Mouse (Mus musculus) CD4-positive helper T cell, adult 2 months (primary cell): ENCODE results near the gene Gstm2.
"Not testable (repeated sequence)": the region's sequence is repeated elsewhere in the genome, so short reads cannot be mapped to it uniquely, and the experiment has no call there.

Source experiments
- DNase-seq: peaks from one replicate; pipeline ENCODE4 v3.0.0-alpha.2; 2012; ENCODE audit warnings: low read depth, missing footprints, low spot score

The Gstm2 gene

DNA sequence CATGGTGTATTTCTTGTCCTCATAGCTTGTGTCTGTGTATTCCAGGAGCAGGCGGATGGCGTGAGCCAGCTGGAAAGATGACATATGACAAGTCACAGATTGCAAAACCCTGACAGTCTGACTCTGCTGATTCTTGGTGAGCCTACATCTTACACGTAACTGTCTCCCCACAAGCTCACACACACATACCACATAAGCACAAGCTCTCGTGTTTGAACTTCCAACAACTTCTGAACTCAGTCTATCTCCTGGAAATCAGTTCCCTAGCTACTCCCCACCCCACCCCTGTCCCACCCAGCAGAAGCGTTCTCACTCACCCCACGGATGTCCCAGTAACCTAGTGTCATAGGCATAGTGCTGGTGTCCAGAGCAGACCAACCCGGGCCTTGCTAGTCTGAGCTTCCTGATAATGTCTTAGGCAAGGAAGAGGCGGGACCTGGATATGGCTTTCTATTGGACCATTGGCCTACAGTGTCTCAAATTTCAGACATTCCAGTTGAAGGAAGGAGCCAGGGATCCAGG, at the start of gene Gstm2:
TSS of gene Gstm2 (minus strand) at position 413 of the 522 bp plus-strand sequence.
- no peak for DNase-seq

DNA sequence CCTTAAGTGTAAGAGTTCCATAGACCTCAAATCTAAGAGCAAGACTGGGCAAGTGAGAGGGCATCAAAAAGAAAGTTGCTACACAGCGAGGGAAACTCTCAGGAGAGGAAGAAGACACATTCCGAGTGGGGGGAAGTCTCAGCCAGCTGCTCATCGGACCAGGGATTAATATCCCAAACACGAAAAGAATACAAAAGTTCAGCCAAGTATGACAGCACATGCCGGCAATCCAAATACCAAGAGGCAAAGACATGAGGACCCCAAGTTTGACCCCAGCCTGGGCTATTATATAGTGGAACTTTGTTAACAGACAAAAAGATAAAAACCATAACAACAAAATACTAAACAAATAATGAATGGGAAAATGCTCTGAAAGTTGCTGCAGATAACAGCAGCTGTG, 46.9 kb upstream of the Gstm2 start:
- DNase-seq = no peak

DNA sequence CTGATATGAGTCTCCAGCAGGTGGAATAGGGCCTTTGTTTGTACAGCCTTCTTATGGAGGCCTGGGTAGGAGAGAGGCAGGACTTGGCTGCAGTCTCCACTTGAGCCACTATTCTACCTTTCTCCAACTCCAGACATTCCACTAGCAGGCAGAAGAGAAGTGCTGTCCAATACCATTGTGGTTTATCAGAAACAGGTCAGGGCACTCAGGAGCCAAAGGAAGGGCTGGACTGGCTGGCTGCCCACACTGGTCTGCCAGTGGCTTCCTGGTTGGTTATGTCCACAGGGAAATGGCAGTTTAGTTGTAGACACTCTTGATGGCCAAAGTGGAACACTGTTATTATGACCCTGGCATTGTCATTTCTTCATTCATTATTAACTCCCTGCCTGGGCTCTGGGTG, 45.9 kb upstream of the Gstm2 start:
- no peak for DNase-seq

DNA sequence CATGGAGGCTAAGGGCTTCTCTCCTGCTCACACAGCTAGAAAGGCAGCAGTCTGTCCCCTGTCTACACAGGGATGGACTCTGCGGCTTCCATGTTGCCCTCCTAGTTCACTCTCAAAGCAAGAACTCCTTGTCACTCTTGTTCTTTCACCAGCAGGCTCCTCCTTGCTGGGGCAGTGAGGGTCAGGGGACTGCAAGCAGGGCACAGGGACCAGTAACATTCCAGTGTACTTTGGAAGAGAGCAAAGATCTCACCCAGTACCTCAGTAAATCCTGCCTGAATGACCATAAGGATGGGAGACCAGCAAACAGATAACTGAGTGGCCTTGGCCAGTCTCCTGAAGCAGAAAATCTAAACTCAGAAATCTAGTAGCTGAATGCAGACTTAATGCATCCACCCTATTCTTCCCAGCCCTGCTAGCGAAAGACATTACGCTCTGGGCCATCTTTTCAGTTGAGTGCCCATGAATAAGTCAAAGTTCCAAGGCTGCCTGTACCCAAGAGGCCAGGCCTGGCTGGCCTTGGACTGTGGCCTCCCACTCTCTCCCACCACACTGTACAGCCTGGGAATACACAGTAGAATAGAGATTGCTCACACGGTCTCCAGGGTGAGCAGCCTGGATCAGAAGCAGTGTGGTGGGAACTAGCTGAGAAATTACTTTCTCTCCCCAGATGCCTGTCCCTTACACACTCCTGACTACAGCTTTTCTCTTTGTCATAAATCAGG, 42.5 kb upstream of the Gstm2 start:
- DNase-seq = no peak

DNA sequence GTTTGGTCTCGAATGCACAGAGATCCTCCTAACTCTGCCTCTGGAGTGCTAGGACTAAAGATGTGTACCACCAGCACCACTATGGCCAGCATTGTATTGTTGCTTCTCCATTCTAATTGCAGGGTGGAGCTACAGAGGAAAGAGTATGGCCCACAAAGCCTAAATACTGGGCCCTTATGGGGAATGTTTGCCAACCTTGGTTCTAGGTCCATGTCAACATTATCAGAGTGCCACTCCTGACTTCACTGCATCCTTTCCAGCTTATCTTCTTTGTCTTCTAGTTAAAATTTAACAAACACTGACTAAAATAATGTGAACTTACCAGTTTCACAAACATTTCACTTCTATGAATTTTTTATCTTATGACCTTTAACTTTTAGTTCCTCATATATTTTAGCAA, 40.3 kb upstream of the Gstm2 start:
- DNase-seq = no peak

DNA sequence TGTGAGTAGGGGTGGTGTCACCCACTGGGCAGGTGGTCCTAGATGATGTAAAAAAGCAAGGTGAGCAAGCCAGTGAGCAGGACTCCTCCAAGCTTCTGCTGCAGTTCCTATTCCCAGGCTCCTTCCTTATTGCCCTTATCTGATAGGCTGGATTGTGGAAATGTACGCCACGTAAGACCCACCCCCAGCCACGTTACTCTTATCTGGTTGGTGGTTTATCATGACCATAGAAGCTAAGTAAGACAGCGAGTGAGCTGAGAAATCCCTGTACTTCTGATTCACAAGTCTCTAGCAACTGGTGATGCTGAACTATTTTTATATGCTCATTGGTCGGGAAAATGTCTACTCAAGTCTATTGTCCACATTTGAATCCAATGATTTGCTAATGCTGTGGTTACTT, 39.8 kb upstream of the Gstm2 start:
- DNase-seq = no peak

DNA sequence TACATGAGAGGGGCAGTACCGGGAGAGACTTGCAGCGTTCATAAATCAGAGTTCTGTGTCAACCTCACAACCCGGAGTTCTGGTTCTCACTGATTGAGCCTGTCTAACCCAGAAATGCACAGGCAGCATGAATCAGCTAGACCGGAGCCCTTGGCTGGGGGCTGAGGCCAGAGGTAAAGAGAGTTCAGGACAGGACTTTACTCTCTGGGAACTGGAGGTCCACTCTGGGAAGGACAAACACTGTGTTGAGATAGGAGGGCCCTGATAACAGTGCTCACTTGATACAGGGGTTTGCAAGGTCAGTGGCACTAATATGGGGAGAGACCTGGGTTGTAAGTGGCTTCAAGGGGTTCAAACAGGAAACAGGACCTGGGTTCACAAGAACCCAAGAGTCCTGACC, 39.1 kb upstream of the Gstm2 start:
- DNase-seq = no peak

DNA sequence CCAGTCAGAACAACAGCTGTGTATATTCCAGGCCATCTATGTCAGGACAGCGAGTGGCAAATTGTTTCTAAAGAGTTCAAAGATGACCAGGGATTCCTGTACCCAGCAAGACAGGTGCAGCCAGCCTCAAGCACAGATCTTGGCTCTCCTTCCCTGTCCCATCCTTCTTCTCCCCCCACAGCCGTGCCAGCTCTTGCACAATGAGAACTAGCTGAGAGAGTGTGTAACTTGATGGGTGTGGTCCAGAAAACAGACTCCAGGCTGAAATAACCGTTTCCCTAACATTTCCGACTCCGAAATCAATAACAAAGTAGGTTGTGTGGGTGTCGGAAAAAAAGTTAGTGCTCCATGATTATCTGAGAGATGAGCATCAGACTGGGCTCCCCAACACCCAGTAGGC, 36.4 kb upstream of the Gstm2 start:
- DNase-seq = no peak

DNA sequence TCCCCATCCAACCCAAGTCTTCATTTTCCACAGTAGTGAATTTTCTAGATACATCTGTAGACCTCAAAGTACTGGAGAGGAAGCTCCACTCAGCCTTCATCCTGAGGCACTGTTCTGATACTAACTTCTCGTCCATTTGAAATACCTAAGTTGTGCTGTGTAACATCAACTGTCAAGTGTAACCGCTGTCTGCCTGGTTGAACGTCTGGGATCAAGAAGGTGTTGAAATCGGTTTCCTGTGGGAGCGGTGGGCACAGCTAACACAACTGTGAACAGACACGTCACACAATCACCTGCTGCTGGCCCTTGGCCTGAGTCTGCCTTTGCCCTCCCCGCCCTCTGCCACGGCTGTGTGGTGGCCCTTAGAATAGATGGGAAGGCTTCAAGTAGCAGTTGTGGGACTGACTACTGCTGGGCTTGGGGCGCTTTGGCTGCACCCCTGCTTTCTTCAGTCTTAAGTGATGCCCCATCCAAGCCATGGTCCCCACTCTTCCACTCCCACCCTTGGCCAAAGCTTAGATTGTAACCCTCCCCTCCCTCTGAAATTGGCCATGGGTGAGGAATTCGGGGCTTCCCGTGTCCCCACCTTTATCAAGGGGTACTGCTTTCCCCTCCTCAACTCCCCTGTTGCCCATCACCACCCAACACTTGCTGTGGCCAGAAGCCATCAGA, 34.2 kb upstream of the Gstm2 start:
- DNase-seq = not testable (repeated sequence)

DNA sequence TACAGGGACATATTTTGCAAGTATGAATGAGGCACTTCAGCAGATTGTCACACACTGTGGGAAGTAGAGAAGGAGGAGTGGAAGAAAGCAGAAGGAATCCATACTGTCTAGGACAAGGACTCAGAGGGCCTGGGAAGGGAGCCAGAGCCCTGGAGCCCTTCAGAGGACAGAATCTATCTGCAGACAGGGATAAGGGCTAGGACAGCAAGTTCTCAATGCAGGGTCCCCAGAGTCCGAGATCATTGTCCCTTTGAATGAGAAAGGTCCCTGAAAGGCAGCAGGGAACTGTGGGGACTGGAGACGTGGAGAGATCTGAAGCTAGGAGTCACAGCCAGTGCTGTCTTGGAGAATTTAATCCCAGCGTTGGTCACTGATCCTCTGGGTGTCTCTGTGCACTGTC, 33.0 kb upstream of the Gstm2 start:
- DNase-seq = not testable (repeated sequence)

DNA sequence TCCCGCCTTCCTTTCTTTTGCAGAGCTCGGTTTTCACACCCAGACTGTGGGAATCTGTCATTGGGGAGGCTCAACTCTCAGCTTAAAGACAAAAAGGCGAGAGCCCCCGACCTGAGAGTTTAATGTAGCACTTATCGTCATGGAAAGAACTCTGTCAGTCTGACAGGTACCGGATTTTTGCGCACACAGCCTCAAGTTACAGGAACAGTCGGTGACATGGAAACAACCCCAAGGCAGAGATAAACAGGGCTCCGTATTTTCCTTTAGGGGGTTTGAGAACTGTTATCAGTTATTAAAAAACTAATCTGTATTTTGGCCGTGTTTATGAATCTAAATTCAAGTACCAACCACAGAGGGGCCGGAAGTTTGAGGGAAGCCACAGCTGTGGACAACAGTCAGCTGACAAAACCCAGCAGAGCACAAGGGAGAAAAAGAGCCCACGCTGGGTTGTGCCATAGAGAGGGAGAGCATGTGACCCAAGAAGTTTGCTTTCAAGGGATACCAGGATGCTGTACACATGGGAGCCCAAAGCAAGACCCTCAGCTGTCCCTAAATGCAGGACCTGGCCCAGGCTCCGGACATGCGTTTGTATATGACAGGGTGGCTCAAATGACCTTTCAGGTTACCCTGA, 32.1 kb upstream of the Gstm2 start:
- peak; percentile 61 for DNase-seq

DNA sequence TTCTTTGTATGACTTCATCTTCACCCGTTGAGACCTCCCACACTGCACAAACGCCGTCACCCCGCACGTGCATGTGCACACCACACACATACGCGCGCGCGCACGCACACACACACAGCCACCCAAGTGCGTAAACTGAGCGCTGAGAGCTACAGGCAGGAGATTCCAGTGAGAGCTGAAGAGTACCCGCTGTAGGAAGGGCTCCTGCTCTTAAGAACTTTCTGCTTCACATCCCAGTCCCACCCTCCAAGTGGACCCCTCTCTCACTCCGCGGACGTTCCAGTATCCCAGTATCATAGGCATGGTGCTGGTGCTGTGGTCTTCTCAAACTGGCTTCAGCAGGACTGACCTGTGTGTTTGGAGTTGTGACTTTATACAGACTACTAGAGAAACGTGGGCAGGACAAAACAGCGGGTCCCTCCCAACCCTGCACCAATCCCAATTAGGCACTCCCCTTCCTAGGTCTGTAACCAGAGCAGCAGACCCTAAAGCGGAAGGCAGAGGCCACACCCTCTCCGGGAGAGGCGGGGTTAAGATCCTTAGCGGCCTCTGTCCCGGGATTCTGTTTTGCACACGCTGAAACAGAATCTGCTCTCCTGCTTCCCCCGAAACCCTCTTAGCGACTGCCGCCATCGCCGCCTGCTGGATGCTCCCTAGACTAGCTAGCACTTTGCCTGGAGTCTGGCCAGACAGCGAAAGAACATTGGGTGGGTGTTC, 31.4 kb upstream of the Gstm2 start, which contains the start of gene Gstm1:
TSS of gene Gstm1 (minus strand) at position 501 of the 717 bp plus-strand sequence.
- DNase-seq = peak; percentile 64

DNA sequence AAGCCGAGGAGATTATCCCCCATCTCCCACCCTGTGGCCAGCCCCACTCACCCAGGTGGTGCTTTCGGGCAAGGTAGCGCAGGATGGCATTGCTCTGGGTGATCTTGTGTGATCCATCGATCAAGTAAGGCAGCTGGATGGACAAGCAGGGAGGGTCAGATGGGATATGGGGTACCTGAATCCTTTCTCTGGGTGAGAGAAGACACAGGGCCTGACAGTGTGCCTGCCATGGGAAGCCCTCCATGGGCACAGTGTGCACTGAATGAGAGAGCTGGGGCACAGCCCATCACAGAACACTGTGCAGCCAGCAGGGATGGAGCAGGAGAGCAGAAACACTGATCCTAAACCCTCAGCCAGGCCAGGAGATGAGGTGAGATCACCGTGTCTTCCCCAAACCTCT, 30.2 kb upstream of the Gstm2 start:
- DNase-seq = not testable (repeated sequence)

DNA sequence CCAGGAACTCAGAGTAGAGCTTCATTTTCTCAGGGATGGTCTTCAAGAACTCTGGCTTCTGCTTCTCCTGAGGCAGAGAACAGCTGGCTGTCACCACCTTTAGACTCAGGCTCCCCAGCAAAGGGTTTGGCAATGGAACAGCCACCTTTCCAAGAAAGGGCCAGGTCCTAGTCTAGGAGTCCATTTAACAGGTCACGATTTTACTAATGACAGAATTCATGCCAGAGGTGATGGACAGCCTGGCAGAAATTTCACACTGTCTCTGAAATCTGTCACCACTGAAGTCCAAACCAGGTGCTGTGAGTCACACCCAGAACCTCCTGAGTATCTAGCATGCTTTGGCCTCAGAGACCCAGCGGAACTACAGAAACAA, 28.7 kb upstream of the Gstm2 start:
- no peak for DNase-seq

DNA sequence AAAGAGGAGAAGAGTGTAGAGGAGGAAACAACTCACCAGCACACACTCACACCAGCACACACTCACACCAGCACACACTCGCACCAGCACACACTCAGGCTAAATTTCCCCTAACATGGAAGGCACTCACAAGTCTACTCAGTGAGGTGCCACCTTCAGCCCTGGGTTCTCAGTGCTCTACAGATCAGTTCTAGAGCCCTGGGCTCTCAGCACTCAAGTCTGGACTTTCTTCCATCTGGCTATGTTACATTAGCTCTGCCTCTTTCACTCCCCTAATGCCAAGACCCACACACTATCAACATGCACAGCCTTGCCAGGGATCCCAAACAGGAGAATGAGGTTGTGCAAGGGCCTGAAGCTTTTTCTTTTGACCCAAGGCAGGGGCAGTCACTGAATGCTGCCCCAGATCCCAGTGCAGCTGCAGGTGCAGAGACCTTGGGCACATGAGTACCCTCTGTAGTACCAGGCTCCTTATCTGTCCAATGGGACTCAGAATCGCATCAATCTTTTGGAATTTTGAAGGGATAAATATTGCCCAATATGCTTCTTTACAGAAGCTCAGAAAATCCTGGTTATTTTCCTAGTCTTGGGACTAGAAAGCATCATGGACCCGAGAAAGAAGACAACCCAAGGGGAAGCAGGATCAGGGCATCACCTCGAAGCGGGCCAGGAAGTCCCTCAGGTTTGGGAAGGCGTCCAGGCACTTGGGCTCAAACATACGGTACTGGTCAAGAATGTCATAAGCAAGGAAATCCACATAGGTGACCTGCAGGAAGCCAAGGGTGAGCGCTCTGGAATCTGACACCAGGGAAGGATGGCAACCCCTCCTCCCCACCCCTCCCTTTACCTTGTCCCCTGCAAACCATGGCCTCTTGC, 28.1 kb upstream of the Gstm2 start:
- no peak for DNase-seq

DNA sequence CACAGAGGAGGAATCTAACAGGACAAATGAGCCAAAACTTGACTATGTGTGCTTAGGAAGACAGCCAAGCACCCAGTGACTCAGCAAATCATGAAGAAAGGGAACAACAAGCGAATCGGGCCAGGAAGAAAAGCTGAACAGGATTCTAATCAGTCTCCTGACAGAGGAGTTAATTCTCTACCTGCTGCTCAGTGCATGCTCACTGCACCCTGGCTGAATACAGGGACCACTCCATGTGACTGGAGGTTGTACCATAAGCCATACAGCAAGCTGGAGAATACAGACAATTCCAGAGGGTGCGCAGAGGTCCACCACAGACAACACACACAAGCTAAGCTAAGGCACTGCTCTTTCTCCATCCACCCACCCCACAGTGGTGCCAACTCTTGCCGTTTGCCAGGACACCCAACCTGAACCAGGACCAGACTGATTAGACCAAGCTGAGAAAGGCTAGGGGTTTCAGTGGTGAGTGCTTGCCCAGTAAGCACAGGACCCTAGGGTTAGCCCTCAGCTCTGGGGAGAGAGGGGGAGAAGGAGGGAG, 27.1 kb upstream of the Gstm2 start:
- no peak for DNase-seq

DNA sequence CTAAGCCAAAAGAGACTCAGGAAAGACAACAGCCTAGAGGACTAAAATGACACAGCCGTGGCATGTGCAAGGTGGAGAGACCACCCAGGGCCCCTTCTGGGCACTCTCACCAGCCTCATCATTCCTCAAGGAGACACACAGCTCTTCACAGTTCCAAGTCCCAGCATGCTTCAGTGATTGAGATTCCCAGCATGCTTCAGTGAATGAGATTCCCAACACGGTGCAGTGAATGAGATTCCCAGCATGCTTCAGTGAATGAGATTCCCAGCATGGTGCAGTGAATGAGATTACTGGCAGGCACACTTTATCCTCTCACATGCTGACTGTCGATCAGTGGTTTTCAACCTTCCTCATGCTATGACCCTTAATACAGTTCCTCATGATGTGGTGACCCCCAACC, 25.3 kb upstream of the Gstm2 start:
- no peak for DNase-seq

DNA sequence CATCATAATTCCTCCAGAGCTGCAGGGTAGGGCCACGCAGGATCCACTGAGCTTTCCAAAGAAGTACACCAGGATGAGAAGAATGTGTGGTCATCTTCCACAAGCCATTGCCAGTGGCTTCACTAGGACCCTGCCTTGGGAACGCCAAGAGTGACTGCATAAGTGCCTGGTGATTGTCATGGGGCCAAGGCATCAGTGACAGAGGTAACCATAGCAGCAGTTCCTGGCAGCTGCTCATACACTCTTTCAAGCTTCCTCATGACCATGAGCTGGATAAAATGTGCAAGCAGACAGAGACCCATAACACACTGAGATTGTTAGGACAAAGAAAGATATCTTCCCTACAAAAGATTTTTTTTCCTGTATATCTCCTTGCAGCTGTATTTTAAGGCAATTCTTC, 24.0 kb upstream of the Gstm2 start:
- DNase-seq = no peak

DNA sequence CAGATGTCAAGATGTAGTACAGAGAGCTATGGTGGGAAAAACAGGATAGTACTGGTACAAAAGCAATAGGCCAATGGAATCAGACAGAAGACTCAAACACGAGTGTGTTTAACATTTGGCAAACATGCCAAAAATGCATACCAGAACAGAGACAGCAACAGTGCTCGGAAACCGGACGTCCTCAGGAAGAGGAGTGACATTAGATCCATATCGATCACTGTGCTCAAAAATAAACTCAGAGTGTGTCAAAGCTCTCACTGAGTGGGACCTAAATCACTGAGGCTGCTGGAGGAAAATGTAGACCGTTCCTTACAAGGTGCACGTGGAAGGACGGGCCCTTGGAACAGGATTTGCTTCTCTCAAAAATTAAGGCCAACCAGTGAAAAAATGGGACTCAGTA, 15.8 kb upstream of the Gstm2 start:
- no peak for DNase-seq

DNA sequence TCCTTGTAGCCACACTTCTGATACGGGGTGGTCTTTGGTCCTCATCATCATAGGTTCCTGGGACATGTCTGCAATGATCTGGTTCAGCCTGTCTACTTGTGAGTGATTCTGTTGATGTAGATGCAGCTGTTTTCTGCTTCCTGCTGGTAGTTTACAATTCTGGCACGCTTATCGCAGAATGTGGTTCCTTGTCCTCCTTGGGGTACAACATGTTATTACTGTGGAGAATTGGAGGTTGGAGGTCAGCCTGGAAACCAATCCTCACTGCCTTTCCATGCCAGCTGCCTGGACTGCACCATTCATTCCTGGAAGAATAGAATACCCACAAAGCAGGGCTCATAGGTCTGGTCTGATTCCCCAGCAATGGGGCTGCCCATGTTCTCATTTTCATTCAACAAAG, 13.2 kb upstream of the Gstm2 start:
- DNase-seq = no peak

DNA sequence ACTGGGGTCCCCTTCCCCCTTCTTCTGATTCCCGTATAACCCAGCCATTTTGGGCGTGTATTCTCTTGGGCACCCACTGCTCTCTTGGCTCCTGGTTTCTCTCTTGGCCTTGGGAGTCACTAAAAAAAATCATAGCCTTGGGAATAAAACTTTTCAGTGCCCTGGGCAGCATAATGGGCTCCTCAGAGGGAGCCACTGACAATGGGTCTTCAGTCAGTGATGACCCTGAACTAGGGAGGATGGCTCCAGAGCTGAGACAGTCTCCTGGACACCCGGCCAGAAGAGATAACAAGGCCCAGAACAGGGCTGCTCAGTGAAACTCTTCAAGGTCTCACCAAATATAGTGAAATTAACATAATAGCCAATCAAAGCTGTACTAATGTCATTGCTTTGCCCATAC, 12.3 kb upstream of the Gstm2 start:
- DNase-seq = no peak
